Mouse (Mus musculus): ENCODE results near the gene Slc1a7.

The Slc1a7 gene

DNA sequence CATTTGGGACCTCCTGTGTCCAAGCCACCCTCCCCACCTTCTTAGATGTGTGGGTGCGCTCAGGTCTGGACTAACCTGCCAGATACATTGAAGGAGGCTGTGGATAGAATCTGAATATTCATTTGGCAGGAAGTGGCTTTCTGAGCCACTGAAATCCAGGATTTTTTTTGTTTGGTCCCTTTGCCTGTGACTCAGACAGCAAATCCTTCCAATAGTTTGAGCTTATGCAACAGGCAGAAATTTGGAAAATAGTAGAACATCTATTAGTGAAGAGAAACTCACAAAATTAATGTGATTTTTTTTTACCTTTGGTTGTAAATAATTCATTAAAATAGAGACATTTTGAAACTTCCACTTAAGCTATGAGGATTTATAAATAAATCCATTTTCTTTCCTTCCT lies 3.0 kb downstream of the Slc1a7 start:
- no peak for DNase-seq

DNA sequence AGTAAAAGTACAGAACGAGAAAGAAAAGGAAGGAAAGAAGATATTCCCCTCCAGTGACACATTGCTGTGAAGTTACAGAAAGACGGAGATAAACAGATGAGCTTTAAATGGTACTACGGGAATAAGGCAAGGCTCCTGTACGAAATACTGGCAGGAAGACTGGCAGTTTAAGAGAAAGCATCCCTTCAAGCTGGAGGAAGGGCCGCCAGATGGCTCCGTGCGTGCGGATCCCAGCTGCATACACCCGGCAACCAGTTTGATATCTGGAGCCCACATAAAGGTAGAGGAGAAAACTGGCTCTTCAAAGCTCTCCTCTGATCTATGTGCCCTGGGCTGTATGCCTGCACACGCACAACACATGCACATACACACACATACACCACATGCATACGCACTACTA lies 6.4 kb downstream of the Slc1a7 start:
- no peak for DNase-seq

DNA sequence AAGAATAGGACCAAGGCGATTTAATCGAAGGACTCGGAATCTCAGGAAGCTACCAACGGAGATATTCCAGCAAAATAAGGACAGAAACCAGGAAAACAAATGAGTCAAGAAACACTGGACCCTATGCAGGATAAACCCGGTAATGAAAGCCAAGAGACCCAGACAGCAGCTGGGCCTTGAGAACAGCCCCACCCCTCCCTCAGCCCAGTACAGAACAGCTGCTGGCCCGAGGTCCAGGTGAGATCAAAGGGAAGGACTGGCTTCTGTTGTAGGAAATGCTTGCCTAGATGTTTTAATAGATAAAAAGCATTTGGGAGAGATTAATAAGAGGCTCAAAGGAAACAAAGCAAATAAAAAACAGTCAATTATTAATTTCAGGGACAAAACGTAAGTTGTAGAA lies 6.9 kb downstream of the Slc1a7 start:
- no peak for DNase-seq

DNA sequence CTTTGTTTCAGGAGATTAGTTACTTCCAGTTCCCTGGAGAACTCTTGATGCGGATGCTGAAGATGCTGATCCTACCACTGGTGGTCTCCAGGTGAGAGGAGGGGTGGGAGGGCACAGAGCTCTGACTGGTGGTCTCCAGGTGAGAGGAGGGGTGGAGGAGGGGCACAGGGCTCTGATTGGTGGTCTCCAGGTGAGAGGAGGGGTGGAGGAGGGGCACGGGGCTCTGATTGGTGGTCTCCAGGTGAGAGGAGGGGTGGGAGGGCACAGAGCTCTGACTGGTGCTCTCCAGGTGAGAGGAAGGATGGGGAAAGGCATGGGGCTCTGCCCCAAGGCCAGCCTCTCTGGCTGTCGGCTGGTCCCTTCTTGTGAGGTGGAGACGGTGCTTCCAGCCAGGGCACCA lies 9.5 kb downstream of the Slc1a7 start:
- DNase-seq: no peak

DNA sequence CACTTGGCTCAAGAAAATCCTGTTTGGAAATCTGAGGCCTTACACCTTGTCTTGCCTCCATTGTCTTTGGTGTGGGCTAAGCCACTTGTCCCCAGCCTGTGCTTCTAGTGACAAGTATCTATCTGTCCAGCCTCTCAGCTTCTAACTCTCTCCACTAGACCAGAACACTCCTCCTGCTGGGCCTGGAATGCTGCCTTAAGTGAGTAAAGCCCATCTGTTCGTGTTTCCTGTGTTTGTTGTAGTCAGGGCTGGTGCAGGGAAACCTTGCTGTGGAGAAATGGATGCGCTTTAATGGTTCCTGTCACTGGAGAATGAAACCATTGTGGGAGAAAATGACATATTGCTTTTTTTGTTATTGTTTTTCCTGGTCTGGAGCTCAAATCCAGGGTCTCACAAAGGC lies 11.4 kb downstream of the Slc1a7 start:
- peak; percentile 51 for DNase-seq

DNA sequence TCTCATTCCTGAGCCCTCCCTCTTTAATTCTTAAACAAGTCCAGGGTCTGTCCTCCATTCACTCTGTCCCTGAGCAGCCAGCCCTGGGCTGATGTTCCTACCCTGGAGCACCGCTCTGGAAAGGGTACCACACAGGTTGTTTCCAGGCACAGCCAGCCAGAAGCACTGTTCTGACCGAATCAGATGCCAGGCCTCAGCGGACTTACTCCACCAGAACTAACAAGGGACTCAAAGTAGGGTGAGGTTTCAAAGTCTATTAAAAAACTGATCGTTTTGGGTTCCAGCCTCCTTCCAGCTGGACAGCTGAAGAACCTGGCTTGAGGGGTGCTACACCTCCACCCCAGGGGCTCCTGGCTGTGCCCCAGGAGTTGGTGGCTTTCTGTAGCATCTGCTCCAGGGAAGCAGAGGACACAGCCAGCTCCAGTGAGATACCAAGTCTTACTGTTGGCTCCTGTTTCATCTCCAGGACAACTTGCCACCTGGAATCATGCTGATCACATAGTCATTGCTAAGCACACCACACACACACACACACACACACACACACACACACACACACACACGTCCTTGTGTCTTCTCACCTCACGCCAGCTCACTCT lies 12.0 kb downstream of the Slc1a7 start:
- no peak for DNase-seq

DNA sequence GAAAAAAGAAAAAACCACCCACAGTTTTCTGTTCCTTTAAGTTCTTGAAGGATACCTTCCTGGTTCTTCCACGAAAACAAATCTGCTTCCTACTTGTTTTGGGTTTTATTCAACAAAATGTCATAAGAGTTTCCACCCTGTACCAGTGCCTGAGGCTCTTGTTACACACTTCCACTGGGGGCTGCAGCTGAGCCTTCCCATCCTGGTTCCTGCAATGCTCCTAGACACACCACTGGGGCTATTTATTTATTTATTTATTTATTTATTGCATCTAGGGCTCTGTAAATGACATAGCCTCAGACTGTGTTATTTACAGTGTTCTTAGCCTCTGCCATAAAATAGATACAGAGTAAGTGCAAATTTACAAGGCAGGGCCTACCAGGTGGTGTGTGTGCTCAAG lies 15.6 kb downstream of the Slc1a7 start:
- DNase-seq: peak; percentile 22

DNA sequence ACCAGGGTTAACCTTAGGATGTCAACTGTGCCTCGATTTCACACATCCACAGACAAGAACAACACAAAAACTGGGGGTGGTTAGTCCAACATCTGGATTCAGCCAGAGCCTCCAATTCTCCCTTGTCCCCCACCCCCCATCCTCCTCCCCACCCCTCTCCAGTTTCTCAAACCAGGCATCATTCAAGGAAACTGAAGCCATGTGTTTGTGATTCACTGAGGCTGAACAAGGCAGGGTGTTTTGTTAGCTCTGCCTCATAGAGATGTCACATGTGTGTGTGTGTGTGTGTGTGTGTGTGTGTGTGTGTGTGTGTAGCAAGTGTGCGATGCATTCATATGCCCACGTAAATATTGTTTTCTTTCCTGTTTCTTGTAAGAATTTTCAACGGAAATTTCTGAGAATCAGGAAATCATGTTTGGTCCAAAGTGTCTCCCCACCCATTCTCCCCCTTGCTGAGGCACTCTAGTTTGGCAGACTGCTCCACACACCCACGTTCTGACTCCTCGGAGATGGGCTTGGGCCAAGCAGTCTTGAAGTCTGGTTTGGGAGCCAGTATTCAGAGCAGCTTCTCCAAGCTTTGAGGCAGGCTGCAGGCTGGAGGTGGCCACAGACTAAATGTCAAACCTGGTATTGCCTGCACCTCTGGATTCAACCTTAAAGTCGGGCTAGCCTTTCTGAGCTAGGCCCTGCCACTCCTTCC lies 16.3 kb downstream of the Slc1a7 start:
- DNase-seq: peak; percentile 57

DNA sequence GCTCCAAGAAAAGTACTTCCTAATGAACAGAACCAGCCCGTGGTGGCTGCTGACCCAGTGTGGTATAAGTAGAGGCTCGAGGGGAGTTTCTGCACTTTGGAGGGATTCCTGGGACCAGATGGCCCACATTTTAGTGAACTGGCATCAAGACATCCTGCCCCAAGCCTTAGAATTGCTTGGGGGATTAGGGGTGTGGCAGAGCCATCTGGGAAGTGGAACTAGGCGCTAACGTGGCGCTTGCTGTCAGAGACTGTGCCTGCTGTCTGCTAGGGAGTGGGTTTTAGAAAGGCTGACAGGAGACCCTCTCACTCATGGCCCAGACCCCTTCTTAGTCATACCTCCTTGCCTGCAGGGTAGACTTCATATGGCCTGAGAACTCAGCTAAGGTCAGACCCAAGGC lies 17.7 kb downstream of the Slc1a7 start:
- no peak for DNase-seq

DNA sequence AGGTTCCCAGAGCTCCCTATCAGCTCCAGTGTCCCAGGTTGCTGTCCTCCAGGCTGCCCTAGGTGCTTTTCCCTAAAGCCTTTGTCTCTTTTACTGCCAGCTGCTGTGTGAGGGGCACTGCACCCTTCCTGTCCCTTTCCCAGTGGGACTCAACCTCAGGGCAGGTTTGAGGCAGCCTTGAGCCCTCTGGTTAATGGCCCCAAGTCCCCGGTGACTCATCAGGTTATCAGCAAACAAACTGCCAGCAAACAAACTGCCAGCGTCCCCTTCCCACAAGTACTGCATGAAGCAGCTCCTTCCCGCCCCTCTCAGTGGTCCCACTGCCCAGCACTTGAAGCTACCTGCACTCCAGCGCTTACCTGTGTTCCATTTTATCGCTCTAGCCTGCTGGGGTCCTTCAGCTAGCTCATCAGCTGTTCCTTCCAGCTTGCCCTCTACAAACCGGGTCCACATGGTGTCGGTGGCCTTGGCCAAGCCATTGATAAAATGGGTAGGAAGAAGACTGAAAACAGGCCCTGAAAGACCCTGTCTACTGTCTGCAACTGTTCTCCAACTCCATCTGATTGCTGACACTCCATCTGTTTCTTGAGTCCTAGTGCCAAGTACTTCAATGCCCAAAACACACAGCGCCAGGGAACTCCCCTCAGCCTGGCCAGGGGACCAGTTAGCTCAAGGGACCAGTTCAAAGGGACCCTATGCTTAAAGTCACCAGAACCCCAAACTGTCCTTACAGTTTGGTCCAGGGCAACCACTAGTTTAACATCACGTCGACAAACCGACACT lies 18.4 kb downstream of the Slc1a7 start:
- DNase-seq: no peak

DNA sequence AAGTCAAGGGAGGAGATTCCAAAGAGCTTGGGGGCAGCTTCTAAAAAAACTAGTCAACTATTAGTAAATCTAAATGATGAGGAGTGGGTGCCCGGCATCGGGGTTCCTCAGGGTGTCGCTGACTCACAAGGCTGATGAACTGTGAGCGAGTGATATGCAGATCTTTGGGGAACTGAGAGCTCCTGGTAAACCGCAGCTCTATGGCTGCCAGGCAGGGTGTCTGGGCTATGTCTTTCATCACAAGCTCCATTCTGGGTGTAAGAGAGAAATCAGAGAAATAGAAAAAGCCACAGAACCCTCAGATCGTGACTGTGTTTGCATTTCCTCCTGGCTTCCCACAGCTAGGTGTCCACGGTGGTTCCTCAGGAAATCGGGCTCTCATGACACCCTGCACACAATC lies 20.8 kb downstream of the Slc1a7 start:
- no peak for DNase-seq

DNA sequence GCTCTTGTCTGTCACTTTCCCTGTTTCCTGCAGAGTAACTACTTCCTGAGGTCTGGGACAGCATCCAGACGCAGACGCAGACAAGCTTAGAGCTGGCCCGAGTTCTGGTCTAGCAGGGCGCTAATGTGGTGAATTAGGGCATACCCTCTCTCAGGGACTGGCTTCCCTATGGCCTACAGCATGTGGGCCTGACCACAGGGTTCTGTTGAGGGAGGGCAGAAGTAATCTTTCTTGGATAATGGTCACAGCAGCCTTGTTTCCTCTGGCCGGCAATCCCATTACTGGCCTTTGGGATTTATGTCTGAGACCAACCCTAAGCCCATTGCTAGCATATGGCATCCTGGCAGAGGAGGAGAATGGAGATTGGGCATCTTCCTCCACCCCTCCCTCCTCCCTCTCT lies 22.7 kb downstream of the Slc1a7 start:
- peak; percentile 26 for DNase-seq

DNA sequence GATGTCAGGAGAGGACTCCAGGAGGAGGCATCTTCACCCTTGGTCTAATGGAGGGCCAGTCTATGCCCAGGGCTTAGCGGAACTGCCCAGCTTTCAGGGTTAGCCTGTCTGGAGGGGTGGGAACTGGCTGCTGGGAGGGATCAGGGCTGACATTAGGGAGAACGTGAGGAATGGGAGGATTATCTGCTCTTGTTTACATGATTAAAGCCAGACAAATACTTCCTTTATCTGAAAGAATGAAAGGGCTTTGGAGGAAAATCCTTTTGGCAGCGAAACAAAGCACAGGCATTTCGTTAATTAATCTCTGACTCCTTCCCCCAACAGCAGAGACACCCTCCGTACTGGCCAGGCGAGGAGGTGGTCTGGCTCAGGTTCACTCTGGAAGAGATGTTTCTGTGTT lies 23.7 kb downstream of the Slc1a7 start:
- DNase-seq: no peak

DNA sequence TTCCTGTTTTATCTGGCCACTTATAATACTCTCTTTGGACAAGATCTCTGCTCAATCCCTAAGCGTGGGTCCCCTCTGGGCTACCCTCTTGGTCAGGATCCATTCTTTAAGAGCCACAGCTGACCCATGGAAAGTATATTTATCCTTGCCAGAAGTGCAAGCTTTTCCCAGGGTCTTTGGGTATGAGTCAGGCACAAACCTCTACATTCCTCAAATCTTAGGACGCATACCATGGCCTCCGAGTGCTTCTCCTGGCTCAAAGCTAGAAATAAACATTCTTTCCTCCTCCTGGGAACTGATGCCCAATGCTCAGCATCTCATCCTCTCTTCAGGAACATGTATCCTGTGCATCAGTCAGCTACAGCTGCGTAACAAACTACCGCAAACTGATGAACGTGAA lies 26.9 kb downstream of the Slc1a7 start:
- no peak for DNase-seq

DNA sequence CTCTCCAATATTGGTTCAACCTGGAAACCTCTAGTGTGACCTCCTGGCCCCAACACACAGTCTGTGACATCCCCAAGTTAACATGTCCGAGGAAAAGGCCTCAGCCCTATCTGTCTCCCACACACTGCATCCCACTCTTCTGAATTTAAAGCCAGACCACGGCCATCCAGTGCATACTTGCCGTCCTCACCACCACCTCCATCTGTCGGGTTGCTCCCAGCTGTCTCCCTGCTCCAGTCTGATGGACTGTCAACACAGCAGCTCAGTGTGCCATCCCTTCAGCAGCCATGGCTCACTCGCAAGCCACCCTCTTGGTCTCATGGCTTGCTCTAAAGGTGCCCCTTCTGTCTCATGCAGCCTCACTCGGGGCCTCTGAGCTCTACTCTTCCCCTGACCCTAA lies 27.6 kb downstream of the Slc1a7 start:
- no peak for DNase-seq

DNA sequence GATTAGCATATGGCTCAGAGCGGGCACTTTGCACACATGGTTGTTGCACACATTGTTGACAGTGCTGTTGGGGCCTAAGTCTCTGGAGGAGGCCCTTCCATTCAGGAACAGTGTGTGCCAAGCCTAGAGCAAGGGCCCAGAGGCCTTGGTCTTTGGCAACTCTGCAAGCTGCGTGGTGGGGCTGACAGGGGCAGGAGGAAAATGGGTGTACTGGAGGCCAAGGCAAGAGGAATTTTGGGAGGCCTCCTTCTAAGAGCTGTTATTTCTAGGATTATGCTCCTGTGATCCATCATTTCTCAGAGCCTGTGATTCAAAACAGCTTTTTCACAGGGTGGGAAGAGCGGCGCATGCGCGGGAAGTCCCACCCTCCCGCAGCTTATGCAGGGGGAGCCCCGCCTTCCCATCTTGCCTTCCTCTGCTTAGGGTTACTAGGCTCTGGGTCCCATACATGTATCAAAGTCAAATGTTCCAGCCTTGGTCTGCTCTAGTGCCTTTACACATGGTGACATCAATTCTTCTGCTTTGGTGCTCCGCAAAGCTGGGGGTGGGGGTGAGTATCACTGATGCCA lies 28.4 kb downstream of the Slc1a7 start:
- DNase-seq: no peak

DNA sequence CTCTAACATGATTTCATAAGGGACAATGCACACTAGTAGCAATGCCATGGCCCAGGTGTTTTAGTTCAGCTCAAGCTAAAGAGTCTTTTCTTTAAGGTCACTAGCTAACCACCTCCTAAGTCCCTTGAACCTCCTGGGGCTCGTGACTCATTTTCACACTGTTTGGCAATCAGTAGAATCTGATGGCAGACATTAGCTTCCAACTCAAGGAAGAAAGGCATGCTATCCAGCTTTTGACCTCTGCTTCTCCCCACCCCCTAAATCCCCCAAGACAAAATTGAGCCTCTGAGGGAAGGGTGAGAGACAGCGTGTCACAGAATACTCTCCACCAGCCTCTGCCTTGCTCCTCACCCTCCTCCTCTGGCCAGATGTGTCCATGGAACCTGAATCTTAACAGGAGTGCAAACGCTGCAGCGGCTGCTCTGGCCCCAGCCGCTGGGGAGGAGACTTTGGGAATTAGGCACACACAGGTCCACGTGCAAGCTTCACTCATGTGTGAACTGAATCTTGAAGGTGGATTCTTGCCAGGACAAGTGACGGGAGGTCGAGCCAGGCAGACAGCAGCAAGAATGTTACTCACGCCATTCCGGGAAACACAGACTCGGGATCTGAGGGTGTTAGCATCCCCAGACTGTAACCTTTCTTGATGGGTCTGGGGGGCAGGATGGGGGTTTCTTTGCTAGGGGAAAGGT lies 30.7 kb downstream of the Slc1a7 start:
- DNase-seq: peak; percentile 90

DNA sequence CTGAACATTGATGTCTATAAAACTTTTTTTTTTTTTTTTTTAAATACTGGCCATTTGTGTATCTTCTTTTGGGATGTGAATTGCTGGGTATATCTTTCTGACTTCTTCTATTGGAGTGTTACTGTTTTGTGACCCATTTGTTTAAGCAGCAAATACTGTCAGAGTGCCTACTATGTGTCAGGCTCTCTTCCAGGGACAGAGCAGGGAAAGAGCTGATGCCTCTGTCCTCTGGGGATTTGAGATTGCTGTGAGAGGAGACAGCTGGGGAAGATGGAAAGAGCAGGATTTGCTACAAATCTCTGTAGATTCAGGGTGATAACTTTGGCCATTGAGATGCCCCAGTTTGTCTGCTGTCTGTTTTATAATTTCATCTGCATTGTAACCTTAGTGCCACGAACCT lies 31.2 kb downstream of the Slc1a7 start:
- DNase-seq: no peak

DNA sequence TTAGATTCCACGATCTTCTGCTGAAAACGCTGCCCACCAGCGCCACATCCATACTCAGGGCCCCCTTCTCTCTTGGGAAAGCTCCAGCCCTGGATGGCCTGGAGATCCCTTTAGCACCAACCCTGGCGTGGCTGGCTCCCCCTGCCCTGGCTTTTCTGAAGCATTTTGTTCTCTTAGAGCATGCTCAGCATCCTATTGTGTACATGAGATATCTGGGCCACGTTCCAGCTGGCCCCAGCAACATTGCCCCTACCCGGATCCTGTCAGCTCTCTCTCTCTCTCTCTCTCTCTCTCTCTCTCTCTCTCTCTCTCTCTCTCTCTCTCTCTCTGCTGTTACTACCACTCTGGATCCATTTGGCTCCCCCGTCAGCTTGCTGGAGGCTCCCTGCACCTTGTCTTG lies 37.2 kb downstream of the Slc1a7 start:
- no peak for DNase-seq

DNA sequence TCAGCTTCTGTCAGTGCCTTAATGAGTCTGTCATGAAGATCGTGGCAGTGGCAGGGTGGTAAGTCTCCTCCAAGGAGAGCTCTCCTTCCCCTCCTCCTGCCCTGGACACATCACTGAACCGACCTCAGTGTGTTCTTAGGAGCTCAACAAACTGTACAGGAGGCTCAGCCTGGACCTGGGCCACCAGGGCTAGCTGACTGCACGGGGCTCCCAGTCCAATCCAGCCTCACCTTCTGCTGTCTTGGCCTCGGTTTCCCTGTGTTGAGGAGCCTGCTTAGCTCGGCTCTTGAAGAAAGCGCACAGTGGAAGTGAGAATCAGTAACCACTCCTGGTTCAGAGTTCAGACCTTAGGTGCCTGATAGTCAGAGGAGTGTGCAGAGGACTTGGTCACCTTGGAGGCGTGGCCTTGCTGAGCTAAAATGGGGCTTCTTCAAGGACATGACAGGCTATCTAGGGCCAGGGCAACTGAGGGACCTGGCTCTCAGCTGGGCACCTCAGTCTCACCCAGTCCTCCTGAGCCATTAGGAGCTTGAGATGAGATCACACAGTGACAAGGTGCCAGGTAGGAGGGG lies 39.5 kb downstream of the Slc1a7 start:
- no peak for DNase-seq

DNA sequence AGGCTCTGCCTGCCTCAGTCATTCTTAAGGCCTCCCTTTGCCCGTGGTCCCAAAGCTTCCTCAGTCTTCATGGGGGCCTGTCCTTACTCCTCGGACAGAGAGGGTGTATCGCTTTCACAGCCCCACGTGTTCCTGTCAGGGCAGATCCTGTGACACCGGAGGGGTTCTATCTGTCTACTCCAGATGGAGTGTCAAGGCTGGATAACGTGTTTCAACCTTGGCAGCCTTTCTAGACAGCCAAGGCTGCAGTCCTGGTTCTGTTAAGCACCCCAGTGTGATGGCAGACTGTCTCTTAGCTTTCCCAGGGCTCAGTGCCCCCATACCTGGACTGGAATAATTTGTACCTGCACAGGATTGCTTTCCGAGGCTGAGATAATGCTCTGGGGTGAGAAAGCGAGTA lies 40.4 kb downstream of the Slc1a7 start:
- no peak for DNase-seq

DNA sequence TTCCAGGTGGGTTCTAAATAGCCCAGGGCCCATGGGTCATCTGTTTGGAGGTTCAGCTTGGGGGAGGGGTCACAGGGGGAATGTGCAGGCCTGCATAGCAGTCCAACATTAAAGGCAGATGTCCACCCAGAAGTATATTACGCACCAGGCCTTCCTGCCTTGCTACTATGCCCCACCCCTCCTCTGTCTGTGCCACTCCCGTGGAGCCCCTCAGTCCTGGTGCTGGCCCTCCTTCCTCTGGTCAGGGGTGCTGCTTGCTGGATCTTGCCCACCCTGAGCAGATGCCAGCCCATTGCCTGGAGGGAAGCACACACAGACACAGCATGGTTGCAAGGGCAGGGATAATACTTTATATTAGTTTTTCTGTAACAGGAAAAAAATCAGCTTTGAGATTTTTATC lies 46.3 kb downstream of the Slc1a7 start:
- no peak for DNase-seq
